Mouse (Mus musculus) right cerebral cortex, postnatal 36 days (tissue): Measurements from ENCODE around the gene Plxna2.

Experiments used
- DNase-seq, 2 experiments: peaks; one replicate each; pipeline ENCODE4 v3.0.0; 2022; ENCODE audit warnings: low spot score in 2 of 2, mixed read lengths in 1 of 2

Plxna2 gene

GRCm38 (mm10) chr1:194820953-194821352 lies 202.9 kb downstream of the Plxna2 start:
- no peak for DNase-seq

- no peak for DNase-seq
These were observed 203.7 kb downstream of the Plxna2 start for GRCm38 (mm10) chr1:194821721-194822120.

GRCm38 (mm10) chr1:194828316-194828715 lies 210.3 kb downstream of the Plxna2 start:
- DNase-seq = no peak

GRCm38 (mm10) chr1:194835238-194835637 lies 217.2 kb downstream of the Plxna2 start:
- DNase-seq = no peak

DNA sequence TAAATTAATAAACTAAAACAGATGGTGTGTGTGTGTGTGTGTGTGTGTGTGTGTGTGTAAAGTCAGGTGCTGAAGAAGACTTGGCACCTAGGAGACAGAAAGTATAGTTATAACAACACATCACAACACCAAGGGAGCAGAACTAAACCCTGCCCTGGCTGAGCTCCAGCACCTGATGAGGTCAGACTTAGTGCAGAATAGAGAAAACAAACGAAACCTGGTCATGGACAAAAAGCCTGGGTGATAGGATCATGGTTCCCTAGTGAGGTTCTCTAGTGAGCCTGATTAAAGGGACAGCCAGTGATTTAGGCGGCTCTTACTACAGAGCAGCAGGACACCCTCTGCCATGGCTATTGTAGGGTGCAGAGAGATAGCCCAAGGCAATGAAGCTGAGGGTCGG lies 218.2 kb downstream of the Plxna2 start:
- DNase-seq = no peak

- DNase-seq = no peak
These were observed 218.7 kb downstream of the Plxna2 start for GRCm38 (mm10) chr1:194836671-194837070.

GRCm38 (mm10) chr1:194839230-194839910 lies 221.4 kb downstream of the Plxna2 start:
- peak in 1 of 2 experiments; percentile 23 for DNase-seq

- no peak for DNase-seq
These were observed 225.0 kb downstream of the Plxna2 start for GRCm38 (mm10) chr1:194843020-194843419.

- no peak for DNase-seq
These were observed 229.0 kb downstream of the Plxna2 start for GRCm38 (mm10) chr1:194847014-194847413.

DNA sequence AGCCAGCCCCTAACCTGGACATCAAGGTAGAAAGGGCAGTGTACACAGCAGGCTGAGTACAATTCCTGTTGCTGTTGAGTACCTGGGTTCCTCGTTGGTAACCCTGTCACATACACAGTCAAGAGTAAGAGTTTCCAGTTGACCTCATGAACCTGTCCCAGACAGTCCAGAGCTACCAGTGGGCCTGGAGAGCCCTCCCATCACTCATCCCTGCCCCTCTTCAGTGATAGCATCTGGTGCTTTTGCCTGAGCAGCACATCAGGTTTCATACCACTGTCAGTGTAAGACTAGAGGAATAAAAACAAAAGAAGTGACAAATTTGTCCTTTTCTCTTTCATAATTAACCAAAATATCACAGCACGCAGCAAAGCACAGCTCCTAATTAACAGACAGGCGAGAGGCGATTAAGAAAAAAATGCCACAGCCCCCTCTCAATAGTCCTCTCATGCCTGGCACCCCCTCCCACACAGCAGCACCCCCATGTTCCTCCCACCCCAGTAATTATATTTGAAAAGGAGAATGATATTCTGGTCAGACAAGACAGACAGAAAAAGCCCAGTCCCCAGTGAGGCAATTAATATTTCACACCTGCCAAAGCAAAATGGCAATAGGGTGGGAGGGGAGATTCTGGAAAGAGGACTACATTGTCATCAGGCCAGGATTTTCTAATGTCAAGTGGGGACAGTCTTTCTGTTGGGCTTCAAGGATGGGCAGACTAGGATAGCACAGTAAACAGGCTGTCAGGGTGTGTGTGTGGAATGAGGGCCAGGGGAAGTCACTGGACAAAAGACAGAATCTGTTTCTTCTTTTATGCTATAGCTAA lies 233.4 kb downstream of the Plxna2 start:
- DNase-seq = no peak

DNA sequence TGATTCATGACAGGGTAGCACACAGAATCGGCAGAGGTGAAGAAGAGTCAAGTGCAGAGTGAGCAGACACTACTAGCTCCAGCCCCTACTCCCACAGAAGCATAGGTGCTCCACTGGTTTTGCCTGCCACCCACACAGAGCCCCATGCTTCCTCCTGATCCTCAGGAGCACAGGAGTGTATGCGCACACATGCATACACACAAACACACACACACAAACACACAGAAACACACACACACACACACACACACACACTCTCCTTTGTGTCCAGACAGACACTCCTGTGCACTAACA lies 234.0 kb downstream of the Plxna2 start:
- no peak for DNase-seq
